Mouse (Mus musculus) T-helper 2 cell (primary cell): ENCODE data around the gene Col16a1.

Experiments used
- in situ Hi-C: fragments of 300-600 bp; cut with MboI, MseI; formaldehyde crosslinking; loops from one replicate; pipeline ENCODE4 v1.15.1; 2025; ENCODE audit warnings: high pct_unique_total_duplicates

Col16a1 gene

GRCm38 (mm10) chr4:130047331-130048202 lies at the start of gene Col16a1:
Gene Col16a1 (plus strand): TSS chr4:130047840.
- in situ Hi-C loops = no loop called here

GRCm38 (mm10) chr4:129998124-129998523 lies 49.5 kb upstream of the Col16a1 start:
- in situ Hi-C loops = no loop called here

- in situ Hi-C loops = no loop called here
Observed at GRCm38 (mm10) chr4:130001710-130002109, 45.9 kb upstream of the Col16a1 start.

GRCm38 (mm10) chr4:130002157-130002556 lies 45.5 kb upstream of the Col16a1 start:
- in situ Hi-C loops = no loop called here

GRCm38 (mm10) chr4:130005593-130005992 lies 42.0 kb upstream of the Col16a1 start:
- in situ Hi-C loops = no loop called here

GRCm38 (mm10) chr4:130006533-130006932 lies 41.1 kb upstream of the Col16a1 start:
- in situ Hi-C loops = no loop called here

- in situ Hi-C loops = no loop called here
Observed at GRCm38 (mm10) chr4:130009043-130009442, 38.6 kb upstream of the Col16a1 start.

- in situ Hi-C loops = no loop called here
Observed at GRCm38 (mm10) chr4:130010723-130011122, 36.9 kb upstream of the Col16a1 start.

- in situ Hi-C loops = no loop called here
Observed at GRCm38 (mm10) chr4:130012234-130012633, 35.4 kb upstream of the Col16a1 start.

- in situ Hi-C loops = no loop called here
Observed at GRCm38 (mm10) chr4:130013111-130013510, 34.5 kb upstream of the Col16a1 start.

GRCm38 (mm10) chr4:130016010-130016409 lies 31.6 kb upstream of the Col16a1 start:
- in situ Hi-C loops = no loop called here

- in situ Hi-C loops = no loop called here
Observed at GRCm38 (mm10) chr4:130017036-130017674, 30.5 kb upstream of the Col16a1 start.

- in situ Hi-C loops = no loop called here
Observed at GRCm38 (mm10) chr4:130022952-130023351, 24.7 kb upstream of the Col16a1 start.

GRCm38 (mm10) chr4:130023511-130024231 lies 24.0 kb upstream of the Col16a1 start:
- in situ Hi-C loops = no loop called here

GRCm38 (mm10) chr4:130025544-130025943 lies 22.1 kb upstream of the Col16a1 start:
- in situ Hi-C loops = no loop called here

GRCm38 (mm10) chr4:130031146-130031545 lies 16.5 kb upstream of the Col16a1 start:
- in situ Hi-C loops = no loop called here

GRCm38 (mm10) chr4:130033496-130033895 lies 14.1 kb upstream of the Col16a1 start:
- in situ Hi-C loops = no loop called here

GRCm38 (mm10) chr4:130036112-130036511 lies 11.5 kb upstream of the Col16a1 start:
- in situ Hi-C loops = no loop called here

- in situ Hi-C loops = no loop called here
Observed at GRCm38 (mm10) chr4:130036573-130037401, 10.9 kb upstream of the Col16a1 start.

- in situ Hi-C loops = no loop called here
Observed at GRCm38 (mm10) chr4:130039351-130039750, 8.3 kb upstream of the Col16a1 start.

- in situ Hi-C loops = no loop called here
Observed at GRCm38 (mm10) chr4:130041076-130041475, 6.6 kb upstream of the Col16a1 start.
